Mouse (Mus musculus): ENCODE data around the gene Hhatl. TPM values are rescaled to one million over a fixed set of nuclear protein-coding genes. Genes with fewer than 3 reads are reported as not detected.

The Hhatl gene
- polyA plus RNA-seq, 1 experiment from 2014 or later = not detected

- no peak for DNase-seq (ENCODE audit: low spot score)
- peak overlapping the region; percentile 86; the same call in 1 of the 2 replicates for H3K4me3 ChIP-seq (ENCODE audit: low read depth, low read length)
- no peaks in the 10 kb centered on the region for H3K9me3 ChIP-seq (replicated peaks; ENCODE audit: control insufficient read depth, low read length)
- WGBS = 72% methylated on average over 10 of the region's 10 CpGs
- H3K27me3 ChIP-seq (ENCODE audit: control insufficient read depth, insufficient read depth, low read length) = no peaks in the 10 kb centered on the region
- no peak overlapping the region for H3K27ac ChIP-seq (replicated peaks; ENCODE audit: low read depth, low read length)
- no peaks in the 10 kb centered on the region; the same call in 1 of the 2 replicates for H3K36me3 ChIP-seq (replicated peaks; ENCODE audit: control insufficient read depth, insufficient read depth, low read depth, low read length)
- H3K4me1 ChIP-seq (ENCODE audit: control insufficient read depth, insufficient read depth, low read length) = no peaks in the 10 kb centered on the region; the same call in none of the 2 replicates
- peak overlapping the region; percentile 22; the same call in 1 of the 2 replicates for H3K9ac ChIP-seq (replicated peaks; ENCODE audit: low read length)
- ATAC-seq (replicated peaks; ENCODE audit: insufficient number of reproducible peaks, low FRiP score, low TSS enrichment, low read depth) = no peak
- H3K4me2 ChIP-seq (ENCODE audit: low read depth, low read length) = peak overlapping the region; percentile 94
Measured at GRCm38 (mm10) chr9:121761091-121761665, 31.1 kb downstream of the Hhatl start.

- Histone ChIP-seq H3K4me2 (ENCODE audit: low read depth, low read length) (peak overlapping the region; percentile 94), H3K4me3 (ENCODE audit: low read depth, low read length) (peak overlapping the region; percentile 86), H3K9ac (replicated peaks; ENCODE audit: low read length) (peak overlapping the region; percentile 96), H3K9me3 (replicated peaks; ENCODE audit: control insufficient read depth, low read length) (no peaks in the 10 kb centered on the region), H3K36me3 (replicated peaks; ENCODE audit: control insufficient read depth, insufficient read depth, low read depth, low read length) (no peaks in the 10 kb centered on the region; the same call in 1 of the 2 replicates), H3K4me1 (ENCODE audit: control insufficient read depth, insufficient read depth, low read length) (no peaks in the 10 kb centered on the region; the same call in none of the 2 replicates), H3K27me3 (ENCODE audit: control insufficient read depth, insufficient read depth, low read length) (no peaks in the 10 kb centered on the region), H3K27ac (replicated peaks; ENCODE audit: low read depth, low read length) (peak overlapping the region; percentile 88)
- 2% methylated on average over 38 of the region's 43 CpGs for WGBS
- peak; percentile 65 for ATAC-seq (replicated peaks; ENCODE audit: insufficient number of reproducible peaks, low FRiP score, low TSS enrichment, low read depth)
- DNase-seq (ENCODE audit: low spot score) = peak; percentile 87
Measured at GRCm38 (mm10) chr9:121760271-121761090, 31.8 kb downstream of the Hhatl start.

- peak within 1 kb of the TSS; percentile 86 for H3K4me3 ChIP-seq (ENCODE audit: low read depth, low read length)
- WGBS = under 1% methylated on average over 90 of the region's 97 CpGs
- no peaks in the 10 kb centered on the region; the same call in 1 of the 2 replicates for H3K36me3 ChIP-seq (replicated peaks; ENCODE audit: control insufficient read depth, insufficient read depth, low read depth, low read length)
- peak within 1 kb of the TSS; percentile 94 for H3K4me2 ChIP-seq (ENCODE audit: low read depth, low read length)
- H3K27me3 ChIP-seq (ENCODE audit: control insufficient read depth, insufficient read depth, low read length) = no peaks in the 10 kb centered on the region
- H3K27ac ChIP-seq (replicated peaks; ENCODE audit: low read depth, low read length) = peak within 1 kb of the TSS; percentile 88
- DNase-seq (ENCODE audit: low spot score) = peak; percentile 83
- H3K9me3 ChIP-seq (replicated peaks; ENCODE audit: control insufficient read depth, low read length) = no peaks in the 10 kb centered on the region
- H3K9ac ChIP-seq (replicated peaks; ENCODE audit: low read length) = peak within 1 kb of the TSS; percentile 96
- H3K4me1 ChIP-seq (ENCODE audit: control insufficient read depth, insufficient read depth, low read length) = no peaks in the 10 kb centered on the region; the same call in none of the 2 replicates
- peak; percentile 75 for ATAC-seq (replicated peaks; ENCODE audit: insufficient number of reproducible peaks, low FRiP score, low TSS enrichment, low read depth)
Measured at GRCm38 (mm10) chr9:121759091-121760081, 32.9 kb downstream of the Hhatl start, which contains the start of gene Zfp651. Gene Zfp651, plus strand, starts transcription at chr9:121759330.

- H3K27ac ChIP-seq (replicated peaks; ENCODE audit: low read depth, low read length) = peak overlapping the region; percentile 59; the same call in 1 of the 2 replicates
- WGBS = 37% methylated on average over 10 of the region's 10 CpGs
- no peaks in the 10 kb centered on the region for H3K27me3 ChIP-seq (ENCODE audit: control insufficient read depth, insufficient read depth, low read length)
- no peak for ATAC-seq (replicated peaks; ENCODE audit: insufficient number of reproducible peaks, low FRiP score, low TSS enrichment, low read depth)
- no peaks in the 10 kb centered on the region; the same call in none of the 2 replicates for H3K4me1 ChIP-seq (ENCODE audit: control insufficient read depth, insufficient read depth, low read length)
- no peaks in the 10 kb centered on the region for H3K9me3 ChIP-seq (replicated peaks; ENCODE audit: control insufficient read depth, low read length)
- DNase-seq (ENCODE audit: low spot score) = peak; percentile 77
- H3K4me3 ChIP-seq (ENCODE audit: low read depth, low read length) = peak overlapping the region; percentile 86; the same call in 1 of the 2 replicates
- peak overlapping the region; percentile 94 for H3K4me2 ChIP-seq (ENCODE audit: low read depth, low read length)
- H3K9ac ChIP-seq (replicated peaks; ENCODE audit: low read length) = peak overlapping the region; percentile 13; the same call in 1 of the 2 replicates
- H3K36me3 ChIP-seq (replicated peaks; ENCODE audit: control insufficient read depth, insufficient read depth, low read depth, low read length) = no peaks in the 10 kb centered on the region; the same call in 1 of the 2 replicates
Measured at GRCm38 (mm10) chr9:121757835-121758814, 34.2 kb downstream of the Hhatl start.

GRCm38 (mm10) chr9:121757432-121757831 is 34.9 kb downstream of the Hhatl start:
- Histone ChIP-seq H3K36me3 (replicated peaks; ENCODE audit: control insufficient read depth, insufficient read depth, low read depth, low read length) (no peaks in the 10 kb centered on the region; the same call in 1 of the 2 replicates), H3K4me3 (ENCODE audit: low read depth, low read length) (no peak overlapping the region), H3K4me1 (ENCODE audit: control insufficient read depth, insufficient read depth, low read length) (no peaks in the 10 kb centered on the region; the same call in none of the 2 replicates), H3K27ac (replicated peaks; ENCODE audit: low read depth, low read length) (peak overlapping the region; percentile 59; the same call in 1 of the 2 replicates), H3K9ac (replicated peaks; ENCODE audit: low read length) (0 out of 2 replicates have a peak overlapping the region, but pooled peaks have one; percentile 13), H3K27me3 (ENCODE audit: control insufficient read depth, insufficient read depth, low read length) (no peaks in the 10 kb centered on the region), H3K4me2 (ENCODE audit: low read depth, low read length) (no peak overlapping the region), H3K9me3 (replicated peaks; ENCODE audit: control insufficient read depth, low read length) (no peaks in the 10 kb centered on the region)
- 56% methylated on average over 3 of the region's 3 CpGs for WGBS
- DNase-seq (ENCODE audit: low spot score) (peak; percentile 14), ATAC-seq (replicated peaks; ENCODE audit: insufficient number of reproducible peaks, low FRiP score, low TSS enrichment, low read depth) (no peak)

- WGBS = 84% methylated on average over 3 of the region's 3 CpGs
- Histone ChIP-seq H3K4me1 (ENCODE audit: control insufficient read depth, insufficient read depth, low read length) (no peaks in the 10 kb centered on the region; the same call in none of the 2 replicates), H3K4me2 (ENCODE audit: low read depth, low read length) (no peak overlapping the region), H3K9me3 (replicated peaks; ENCODE audit: control insufficient read depth, low read length) (no peaks in the 10 kb centered on the region), H3K4me3 (ENCODE audit: low read depth, low read length) (no peak overlapping the region), H3K27ac (replicated peaks; ENCODE audit: low read depth, low read length) (no peak overlapping the region), H3K27me3 (ENCODE audit: control insufficient read depth, insufficient read depth, low read length) (no peaks in the 10 kb centered on the region), H3K36me3 (replicated peaks; ENCODE audit: control insufficient read depth, insufficient read depth, low read depth, low read length) (peaks cover 2% of the 10 kb centered on the region; the same call in 1 of the 2 replicates), H3K9ac (replicated peaks; ENCODE audit: low read length) (no peak overlapping the region)
- no peak for DNase-seq (ENCODE audit: low spot score)
- no peak for ATAC-seq (replicated peaks; ENCODE audit: insufficient number of reproducible peaks, low FRiP score, low TSS enrichment, low read depth)
Measured at GRCm38 (mm10) chr9:121756785-121757184, 35.5 kb downstream of the Hhatl start.
